Mouse (Mus musculus): ENCODE measurements around the gene Ccdc9b.

DNA sequence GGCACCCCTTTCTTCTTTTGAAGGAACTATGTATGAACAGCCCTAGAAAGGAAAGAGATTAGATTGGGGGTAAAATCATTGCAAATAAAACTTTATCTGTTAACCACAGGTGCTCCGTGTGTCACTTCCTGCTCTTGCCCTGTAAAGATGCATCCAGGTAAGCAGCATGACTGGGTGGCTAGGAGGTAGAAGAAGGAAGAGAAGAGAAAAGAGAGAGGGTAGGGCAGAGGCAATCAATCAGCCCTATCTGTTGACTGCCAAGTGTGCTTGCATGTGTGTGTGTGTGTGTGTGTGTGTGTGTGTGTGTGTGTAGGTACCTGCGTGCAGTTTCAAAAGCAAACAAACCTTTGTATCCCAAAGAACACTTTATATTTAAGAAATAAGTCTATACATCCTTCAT lies 12.1 kb upstream of the Ccdc9b start:
- TF ChIP-seq CTCF (conservative IDR thresholded peaks at IDR 0.05; ENCODE audit: low read length) (no peak), NANOG (IDR thresholded peaks at IDR 0.05; ENCODE audit: borderline replicate concordance, low read length) (no peak)

Measured in E14TG2a.4 (cell line).